Mouse (Mus musculus) regulatory T cell (primary cell): ENCODE results near the gene Llcfc1.

Source experiments
- in situ Hi-C: fragments of 300-600 bp; cut with MboI, MseI; formaldehyde crosslinking; loops from one replicate; pipeline ENCODE4 v1.15.1; 2025; ENCODE audit warnings: high pct_unique_total_duplicates

Llcfc1 gene

DNA sequence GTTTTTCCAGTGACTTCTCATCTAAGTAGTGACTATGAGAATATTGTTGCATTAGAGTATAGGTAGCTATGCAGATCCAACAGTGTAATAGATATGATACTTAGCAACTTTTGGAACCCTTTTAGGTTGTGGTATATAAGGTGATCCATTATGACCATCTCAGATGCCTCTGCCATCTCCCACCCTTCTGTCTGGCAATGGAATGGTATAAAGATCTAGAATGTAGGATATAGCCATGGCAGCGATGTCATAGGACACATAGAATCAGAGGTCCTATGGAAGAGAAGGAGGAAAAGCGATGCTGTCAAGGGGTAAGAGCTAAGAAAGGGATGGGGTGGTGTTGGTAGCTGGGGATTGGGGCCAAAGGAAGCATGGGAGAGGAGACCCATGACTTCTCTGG is at the start of gene Llcfc1:
Gene Llcfc1, plus strand, starts transcription at position 301 of the 400 bp plus-strand sequence.
- in situ Hi-C loops, result no loop called here

DNA sequence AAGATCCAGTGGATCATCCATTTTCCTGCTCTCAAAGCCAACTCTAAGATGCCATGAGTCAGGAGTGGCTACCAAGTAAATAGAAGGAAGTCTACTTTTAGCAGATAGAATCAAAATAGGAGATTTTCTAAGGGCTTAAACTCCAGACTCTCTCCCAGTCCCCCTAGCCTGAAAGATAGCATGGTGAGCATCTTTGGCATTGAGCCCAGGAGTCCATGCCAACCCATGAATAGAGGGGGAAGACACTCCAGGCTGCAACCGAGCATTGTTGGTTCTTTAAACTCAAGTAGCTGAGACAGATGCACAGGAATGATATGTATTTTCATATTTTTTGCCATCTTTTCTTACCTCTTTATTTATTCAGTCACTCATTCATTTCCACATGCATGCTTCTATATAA is 49.0 kb upstream of the Llcfc1 start:
- in situ Hi-C loops, result no loop called here

DNA sequence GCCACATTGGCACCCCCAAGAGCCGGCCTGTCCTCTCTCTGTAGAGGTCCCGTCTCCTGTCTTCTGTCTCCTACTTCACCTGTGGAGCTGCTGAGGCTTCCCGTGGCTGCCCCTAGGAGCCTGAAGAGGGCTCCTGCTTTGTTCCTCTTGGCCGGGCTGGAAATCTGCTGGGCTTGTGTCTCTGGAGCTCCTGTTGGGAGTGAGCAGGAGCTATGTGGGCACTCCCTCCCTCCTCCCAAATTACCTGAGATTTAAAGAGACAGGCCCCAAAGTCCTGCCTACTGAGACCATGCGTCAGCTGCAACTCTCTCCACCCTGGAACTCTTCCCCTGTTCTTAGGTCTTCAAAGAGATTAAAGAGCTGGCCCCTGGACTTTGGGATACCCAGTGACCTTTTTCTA is 48.1 kb upstream of the Llcfc1 start, which contains the start of gene Trpv6:
Gene Trpv6, minus strand, starts transcription at position 228 of the 400 bp plus-strand sequence.
- in situ Hi-C loops, result no loop called here

DNA sequence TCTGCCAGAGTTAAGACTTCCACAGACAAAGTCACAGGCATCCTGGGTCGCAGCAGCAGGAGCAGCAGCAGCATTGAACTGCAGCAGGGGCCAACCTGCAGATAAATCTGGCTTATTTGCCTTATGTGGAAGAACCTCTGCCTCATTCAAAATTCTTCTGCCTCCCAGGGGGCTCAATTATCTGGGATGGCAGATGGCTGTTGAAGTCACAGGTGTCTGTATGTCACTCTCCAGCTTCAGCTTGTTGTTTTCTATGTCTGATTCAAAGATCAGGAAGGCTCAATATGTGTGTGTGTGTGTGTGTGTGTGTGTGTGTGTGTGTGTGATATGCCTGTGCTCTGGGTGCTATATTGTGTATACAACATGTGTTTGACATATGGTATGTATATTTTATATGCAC is 46.8 kb upstream of the Llcfc1 start:
- in situ Hi-C loops, result no loop called here

DNA sequence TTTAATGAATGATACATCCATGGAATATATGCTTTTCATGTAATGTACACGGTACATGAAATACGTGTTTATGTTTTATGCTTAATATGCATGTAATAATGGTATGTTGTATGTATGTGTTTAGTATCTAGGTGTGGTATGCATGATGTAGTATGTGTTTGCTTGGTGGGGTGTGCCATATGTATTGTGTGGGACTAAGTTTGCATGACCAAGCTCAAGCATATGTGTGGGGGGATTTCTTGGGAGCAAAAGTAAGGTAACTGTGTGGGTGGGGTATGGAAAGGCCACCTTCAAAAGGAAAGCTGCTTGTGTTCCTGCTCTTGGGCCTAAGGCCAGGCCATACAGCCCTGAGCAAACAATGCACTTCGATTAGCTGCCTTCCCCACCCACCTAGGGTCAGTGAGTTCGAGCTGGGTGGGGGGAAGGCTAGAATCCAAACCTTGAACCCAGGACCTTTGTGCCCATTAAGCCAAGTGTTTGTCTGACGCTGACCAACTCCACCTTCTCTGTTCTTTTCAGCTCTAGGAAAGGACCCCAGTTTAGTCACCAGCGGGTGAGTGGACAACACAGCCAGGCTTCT is 46.2 kb upstream of the Llcfc1 start:
- in situ Hi-C loops, result no loop called here

DNA sequence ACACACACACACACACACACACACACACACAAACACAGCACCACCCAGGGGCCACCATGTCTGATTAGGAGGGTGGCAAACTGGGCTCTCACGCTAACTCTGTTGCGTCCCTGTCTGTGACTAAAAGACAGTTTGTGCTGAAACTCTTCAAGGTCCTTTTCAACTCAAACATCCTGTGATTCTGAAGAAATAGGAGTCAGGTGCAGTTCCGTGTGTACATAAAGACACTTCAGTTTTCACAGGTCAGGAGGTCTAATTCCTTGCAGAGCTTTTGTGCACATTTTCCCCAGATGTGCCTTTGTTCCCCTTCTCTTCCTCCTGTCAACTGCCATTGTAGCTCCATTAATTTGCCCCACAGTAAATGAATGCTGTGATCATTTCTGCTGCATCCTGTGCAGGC is 43.8 kb upstream of the Llcfc1 start:
- in situ Hi-C loops, result no loop called here

DNA sequence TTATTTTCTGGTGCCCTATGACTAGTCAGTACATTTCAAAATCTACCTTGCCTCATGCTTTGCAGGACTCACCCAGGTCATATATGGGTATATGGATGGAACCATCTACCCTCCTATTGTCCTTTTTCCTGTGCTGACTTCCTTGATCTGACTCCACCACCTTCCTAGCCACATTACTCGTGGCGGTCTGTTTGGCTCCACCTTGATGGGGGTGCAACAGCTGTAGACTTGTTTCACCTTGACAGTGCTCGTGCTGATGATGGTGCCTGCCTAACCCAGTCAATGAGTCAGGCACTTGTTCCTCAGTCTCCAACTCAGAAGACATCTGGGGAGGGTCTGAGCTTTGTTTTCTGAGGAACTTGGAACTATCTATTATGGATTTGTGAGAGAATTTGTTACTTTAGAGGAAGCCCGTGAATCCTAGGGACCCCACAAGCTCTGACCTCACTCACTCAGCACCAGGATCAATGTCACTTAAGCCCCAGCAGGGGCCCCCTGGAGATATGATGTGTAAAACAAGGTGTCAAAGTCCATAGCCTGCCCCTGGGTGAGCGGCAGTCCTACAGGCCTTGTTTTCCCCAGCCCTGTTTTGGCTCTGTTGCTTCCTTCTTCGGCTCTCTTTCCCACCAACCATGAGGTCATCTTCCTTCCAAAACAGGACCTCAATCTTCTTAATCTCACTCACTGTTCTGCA is 42.9 kb upstream of the Llcfc1 start:
- in situ Hi-C loops, result no loop called here

DNA sequence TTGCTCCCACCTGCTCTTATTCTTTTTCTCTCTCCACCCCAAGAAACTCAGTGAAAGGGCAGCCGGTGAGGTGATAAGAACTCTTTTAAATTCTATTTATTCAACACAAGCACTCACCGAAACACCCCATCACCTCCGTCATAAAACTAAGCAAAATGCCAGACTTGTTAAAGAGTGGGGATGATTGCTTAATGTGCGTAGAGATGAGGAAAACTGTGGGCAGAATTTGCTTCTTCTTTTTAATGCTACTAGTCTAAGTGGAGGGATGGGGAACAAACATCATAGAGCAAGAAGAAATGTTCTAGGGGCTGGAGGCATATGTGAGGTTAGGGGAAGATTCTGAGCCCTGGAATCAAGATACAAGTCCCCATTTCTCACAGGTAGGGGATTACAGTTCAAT is 41.5 kb upstream of the Llcfc1 start:
- in situ Hi-C loops, result no loop called here

DNA sequence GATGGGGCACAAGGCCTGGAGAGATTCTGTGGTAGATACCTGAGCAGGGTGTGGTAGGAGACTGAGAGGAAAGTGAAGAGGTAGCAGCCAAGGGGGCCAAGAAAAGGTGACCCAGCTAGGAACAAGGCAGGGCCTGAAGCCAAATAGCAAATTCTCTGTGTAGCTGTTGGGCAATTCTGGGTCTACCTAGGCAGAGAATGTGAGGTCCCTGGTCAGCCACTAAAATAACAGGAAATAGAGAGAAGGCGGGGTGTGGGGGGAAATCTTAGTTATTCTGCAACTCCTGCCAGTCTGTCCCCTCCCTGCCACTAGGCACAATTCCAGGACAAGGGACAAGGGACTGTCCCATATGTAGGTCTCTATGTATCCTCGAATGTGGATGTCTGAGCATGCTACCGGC is 41.0 kb upstream of the Llcfc1 start:
- in situ Hi-C loops, result no loop called here

DNA sequence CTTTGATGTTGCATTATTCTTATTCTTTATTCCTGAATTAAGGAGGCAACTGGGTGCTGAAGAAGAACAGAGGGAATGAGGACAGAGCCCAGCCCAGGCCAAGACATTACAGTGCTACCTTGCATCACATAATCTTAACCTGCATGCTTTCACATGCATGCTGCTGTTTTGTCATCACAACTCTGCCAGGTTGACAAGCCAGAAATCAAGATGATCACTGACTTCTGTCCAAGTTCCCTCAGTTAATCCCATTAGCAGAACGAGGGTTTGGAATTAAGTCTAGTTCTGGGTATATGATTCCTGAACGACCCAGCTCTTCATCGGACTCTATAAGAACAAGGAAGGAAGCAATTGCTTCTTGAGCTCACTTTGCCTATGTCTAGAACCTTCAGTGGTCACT is 38.0 kb upstream of the Llcfc1 start:
- in situ Hi-C loops, result no loop called here

DNA sequence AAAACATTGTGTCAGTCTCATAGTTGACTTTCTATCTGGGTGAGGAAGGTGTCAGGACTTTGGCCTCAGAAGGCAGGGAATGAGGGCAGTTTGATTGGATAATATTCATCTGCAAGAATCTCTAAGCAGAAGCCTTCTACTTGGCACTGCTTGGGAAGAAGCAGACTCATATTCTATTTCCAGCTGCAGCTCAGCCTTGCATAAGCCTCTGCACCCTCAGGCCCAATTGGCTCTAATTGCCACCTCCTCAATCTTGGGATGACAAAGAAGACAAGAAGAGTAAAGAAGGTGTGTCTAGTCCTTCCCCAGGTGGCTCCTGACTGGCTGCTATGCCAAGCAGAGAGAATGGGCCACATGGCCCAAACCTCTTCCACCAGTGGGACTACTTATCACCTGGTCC is 37.6 kb upstream of the Llcfc1 start:
- in situ Hi-C loops, result no loop called here

DNA sequence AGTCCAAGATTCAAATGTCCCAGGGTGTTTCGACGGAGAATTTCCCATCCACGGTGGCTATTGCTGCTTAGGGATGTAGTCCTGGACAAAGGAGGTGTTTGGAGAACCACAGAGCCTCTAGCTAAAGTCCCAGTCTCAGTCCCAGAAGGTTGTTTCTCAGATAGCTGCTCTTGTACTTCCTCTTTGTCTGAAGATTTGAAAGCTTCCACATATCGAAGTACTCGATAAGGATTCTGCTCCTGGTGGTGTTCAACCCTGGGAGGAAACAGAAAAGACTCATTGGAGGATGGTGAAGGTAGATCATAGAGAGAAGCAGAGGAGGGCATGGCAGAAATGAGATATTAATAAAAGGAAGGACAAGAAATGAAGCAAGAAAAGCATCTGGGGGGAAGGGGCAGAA is 31.1 kb upstream of the Llcfc1 start:
- in situ Hi-C loops, result no loop called here

DNA sequence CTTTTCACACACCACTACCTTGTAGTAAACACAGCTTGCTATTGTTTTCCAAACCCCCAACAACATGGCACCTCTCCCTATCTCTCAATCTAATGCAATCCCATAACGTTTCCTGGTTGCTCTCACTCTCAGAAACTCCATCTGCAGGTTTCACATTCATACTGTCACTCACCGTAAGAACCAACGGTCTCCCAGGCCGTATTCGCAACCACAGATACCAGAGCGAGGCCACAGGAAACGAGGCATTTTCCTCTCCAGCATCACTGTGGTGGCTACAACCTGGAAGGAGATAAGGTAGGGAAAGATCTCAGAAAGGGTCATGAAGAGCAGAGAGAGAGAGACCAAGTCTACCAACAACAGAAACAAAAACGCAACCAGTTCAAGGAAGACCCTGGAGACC is 29.6 kb upstream of the Llcfc1 start:
- in situ Hi-C loops, result no loop called here

DNA sequence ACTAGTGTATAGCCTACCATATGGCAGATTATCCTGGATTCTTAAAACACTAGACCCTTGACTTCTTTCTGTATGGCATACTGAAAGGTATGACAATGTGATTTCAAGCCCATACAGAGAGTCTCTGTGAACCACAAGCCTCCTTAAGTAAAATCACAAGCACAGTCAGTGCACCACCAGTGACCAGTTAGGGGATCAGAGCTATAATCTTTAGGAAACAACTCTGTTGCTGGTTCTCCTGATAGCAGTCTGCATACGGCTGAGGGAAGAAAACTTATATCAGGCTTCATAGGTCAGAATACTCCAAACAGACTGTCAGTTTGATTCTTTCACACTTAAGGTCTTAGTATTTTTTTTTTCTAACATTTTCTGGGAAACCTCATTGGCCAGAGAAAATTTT is 25.7 kb upstream of the Llcfc1 start:
- in situ Hi-C loops, result no loop called here

DNA sequence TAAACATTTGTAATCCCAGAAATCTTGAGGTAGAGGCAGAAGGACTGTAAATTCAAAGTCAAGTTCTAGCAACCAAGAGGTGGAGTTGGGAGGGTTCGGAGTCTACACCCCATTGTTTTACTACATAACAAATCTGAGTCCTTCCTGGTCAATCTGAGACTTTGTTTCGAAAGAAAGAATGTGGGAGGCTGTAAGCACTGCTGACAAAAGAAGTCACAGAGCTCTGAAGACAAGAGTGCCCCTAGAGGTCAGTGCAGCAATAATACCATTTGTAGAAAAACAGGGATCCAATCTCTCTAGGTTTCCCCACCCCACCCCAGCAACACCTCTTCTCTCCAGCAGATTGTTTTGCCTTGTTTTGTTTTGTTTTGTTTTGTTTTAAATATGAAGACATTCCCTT is 21.9 kb upstream of the Llcfc1 start:
- in situ Hi-C loops, result no loop called here

DNA sequence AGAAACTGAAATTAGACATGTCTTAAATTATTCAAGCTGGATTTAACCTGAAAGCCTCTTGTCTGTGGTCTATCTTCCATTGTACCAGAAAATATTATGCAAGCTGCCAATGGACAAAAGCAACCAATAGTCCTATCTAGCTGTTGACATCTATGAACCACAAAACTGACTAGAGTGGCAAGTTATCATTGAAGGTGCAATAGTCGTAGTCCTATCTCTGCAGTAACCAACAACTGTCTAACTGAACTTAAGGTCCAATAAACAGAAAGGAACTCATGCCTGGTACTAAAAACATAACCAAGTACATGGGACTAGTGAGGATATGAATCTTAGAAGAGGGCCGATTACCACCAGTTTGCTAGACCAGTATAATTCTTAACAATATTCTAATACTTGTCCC is 7.7 kb upstream of the Llcfc1 start:
- in situ Hi-C loops, result no loop called here

DNA sequence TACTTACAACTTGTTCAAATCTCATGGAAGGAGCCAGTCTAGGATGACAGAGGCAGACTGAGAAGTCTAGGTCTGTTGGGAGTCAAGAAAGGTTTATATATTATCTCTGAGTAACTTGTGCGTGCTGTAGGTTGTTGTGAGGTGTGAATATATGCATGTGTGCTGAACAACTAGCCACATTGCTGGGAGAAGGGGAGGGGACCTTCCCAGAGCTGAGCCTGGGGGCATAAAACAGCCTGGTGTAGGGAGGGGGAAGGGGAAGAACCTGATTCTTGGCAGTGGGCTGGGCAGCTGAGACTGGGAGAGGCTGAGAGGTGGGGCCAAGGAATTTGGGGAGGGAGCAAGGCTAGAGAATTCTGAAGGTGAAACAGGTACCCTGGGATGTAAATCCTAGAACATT is 3.6 kb upstream of the Llcfc1 start, which contains the start of gene Trpv5:
Gene Trpv5, minus strand, starts transcription at position 101 of the 400 bp plus-strand sequence.
- in situ Hi-C loops, result no loop called here

DNA sequence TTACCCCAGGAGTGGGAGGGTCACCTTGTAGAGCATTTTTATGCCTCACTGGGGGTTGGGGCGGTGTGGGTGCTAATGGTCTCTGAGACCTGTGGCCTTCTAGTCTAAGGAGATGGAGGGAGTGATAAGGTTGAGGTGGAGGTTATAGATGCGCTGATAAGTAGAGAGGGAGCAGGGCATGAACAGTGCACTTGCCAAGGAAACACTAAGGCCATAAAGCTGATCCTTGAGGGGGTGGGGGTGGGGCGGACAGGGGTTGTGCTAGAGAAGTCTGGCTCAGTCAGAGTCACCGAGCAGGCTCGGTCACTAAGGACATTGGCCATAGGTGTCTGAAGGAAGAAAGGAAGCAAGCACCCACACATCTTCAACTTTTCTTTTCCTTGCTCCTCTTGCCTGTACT is 2.6 kb upstream of the Llcfc1 start:
- in situ Hi-C loops, result no loop called here

DNA sequence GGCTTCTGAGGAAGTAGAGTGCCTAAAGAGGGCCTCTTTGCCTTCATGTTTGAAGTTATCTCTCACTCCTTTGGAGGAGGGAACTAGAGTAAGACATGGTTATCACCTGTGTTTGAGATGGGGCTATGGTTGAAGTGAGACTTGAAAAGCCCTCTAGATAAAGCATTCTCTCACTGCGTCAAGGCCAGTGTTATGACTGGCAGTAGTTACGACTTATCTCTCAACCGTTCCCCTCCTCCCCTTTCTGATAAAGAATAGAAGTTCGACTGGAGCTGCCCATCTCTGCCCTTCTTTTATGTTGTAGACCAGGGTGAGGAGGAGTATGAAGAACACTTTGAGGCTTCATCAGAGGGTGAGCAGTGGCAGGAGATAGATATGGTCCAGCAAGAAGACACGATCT is 680 bp downstream of the Llcfc1 start:
- in situ Hi-C loops, result loop anchor here (5.0 kb wide), 1 partner anchor 58 kb away; no protein-coding TSS in a partner anchor

DNA sequence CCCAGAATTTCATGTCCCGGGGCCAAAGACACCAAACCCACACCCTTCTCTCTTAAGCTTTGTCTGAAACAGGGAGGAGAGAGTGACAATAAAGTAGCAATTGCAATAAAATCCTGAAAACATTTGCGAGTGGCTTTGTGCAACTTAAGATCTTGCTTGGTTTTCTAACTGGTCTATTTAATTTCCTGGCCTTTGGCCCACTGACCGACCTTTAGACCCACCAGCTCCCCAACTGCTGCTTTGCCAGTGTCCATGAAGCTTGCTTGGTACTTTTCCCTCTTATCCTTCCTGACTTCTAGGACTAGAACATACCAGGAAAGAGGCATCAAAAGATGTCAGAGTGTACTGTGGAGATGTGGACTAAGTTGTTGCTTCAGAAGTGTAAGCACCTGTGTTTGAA is 1.4 kb downstream of the Llcfc1 start:
- in situ Hi-C loops, result loop anchor here (5.0 kb wide), 1 partner anchor 58 kb away; no protein-coding TSS in a partner anchor

DNA sequence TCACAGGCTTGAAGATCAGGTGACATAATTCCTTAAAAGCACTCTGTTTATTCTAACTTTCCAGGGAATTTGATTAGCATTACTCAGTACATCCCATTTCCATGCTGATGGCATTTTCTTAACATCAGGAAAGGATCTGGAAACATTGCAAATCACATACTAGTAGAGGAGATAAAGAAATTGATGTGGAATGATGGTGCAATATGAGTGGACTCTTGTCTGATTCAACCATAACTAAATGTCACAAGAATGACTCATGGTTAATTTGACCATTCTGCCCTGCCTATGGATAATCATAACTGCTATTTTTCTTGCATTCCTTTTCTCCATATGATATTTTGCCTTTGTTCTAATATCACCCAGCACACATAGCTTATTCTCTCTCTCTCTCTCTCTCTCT is 8.0 kb downstream of the Llcfc1 start:
- in situ Hi-C loops, result no loop called here

DNA sequence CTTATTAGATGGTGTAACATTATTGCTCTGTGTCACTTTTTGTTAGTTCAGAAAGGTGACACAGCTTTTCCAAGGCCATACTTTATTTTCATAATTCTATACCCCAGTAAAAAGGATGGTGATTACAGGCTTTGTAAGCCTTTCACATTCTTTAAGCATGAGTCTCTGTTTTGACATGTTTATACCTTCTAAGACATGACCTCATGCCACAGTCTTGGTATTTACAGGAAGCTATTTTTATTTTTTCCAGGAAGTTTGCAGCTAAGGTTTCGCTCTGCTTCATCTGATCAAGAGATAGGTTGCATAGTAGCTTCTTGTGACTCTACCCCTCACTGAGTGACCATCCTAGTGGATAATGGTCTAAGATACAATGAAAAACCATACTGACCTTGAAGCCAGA is 10.2 kb downstream of the Llcfc1 start:
- in situ Hi-C loops, result no loop called here

DNA sequence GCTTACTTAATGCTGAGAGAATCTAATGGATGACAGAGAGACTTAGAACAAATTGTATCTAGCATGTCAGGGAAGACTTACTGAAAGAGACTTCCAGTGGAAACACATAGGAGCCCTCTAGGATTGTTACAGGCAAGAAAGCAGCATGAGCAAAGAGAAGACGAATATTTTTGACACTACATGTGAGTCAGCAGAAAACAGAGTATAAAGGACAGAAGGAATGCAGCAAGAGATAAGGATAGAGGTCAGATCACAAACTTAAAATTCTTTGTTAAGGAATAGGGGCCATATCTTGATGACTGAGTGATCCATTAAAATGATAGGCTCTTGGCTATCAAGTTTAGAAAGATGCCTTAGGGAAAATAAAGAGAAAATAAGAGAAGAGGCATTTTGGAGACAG is 17.0 kb downstream of the Llcfc1 start:
- in situ Hi-C loops, result no loop called here

DNA sequence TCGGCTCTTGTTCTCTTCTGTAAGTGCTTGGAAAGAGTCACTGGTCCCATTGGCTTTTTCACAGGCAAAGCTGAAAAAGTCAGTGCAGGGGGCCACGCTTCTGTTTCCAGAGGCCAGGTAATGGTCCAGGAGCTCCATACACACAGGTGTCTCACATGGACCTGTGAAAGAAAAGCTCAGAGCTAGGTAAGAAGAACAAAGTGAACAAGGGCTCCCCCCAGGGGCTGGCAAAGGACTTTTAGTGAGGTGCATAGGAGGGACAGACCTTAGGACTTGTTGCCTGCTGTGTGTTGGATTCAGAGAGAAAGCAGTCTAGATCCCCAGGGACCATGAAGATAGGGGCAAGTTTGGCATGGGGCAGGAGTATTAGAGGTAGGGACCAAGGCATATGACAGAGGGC is 18.7 kb downstream of the Llcfc1 start:
- in situ Hi-C loops, result no loop called here
